ENCODE assay signal across 23 mouse cellular contexts in the genomic region with DNA sequence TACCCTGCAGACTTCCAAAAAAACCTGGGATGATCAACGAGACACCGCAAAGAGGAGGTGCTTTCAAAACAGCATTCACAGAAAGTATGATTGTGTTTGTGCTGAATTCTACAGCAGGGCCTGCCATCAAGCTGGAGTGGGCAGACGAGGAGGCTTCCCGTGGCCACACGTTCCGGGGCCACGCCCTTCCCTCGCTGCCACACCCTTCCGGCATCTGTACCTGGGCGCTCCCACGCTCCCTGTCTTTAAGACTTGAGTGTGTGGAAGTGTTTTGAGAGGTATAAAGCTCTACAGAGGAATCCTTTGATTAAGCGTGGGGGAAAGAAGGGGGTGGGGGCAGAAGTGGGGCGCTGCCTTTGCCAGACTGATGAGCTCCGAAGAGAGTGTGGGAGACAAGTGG. TPM values are rescaled to one million over a fixed set of nuclear protein-coding genes. Genes with fewer than 3 reads are reported as not detected.
"Had no signal": no experiment of that assay in that cellular context is flagged by ENCODE, and none has a peak within 500 bp of the region (broad histone marks: within the 10 kb centered on the region; RNA-seq: fewer than 3 reads in every experiment).

No protein-coding gene starts in this region.

- H3K9me3 ChIP-seq: limb, embryonic 10.5 days; limb, embryonic 13.5 days; liver, embryonic 12.5 days; liver, embryonic 15.5 days; lung, embryonic 15.5 days; neural tube, embryonic 12.5 days; neural tube, embryonic 15.5 days had no signal

- H3K4me2 ChIP-seq: limb, embryonic 13.5 days; liver, embryonic 12.5 days; liver, embryonic 15.5 days; lung, embryonic 15.5 days; midbrain, embryonic 11.5 days; neural tube, embryonic 12.5 days; neural tube, embryonic 15.5 days had no signal

- DNase-seq: kidney, adult 2 months; kidney, postnatal 25 days; layer of hippocampus, adult 9-11 months; liver; lung, adult 18-20 months; lung, postnatal 10 days; lung, postnatal 36 days; midbrain, embryonic 14.5 days; right cerebral cortex, postnatal 25 days; thymus, adult 18-20 months; thymus, postnatal 36 days had no signal

- H3K27me3 ChIP-seq: limb, embryonic 13.5 days; liver, embryonic 15.5 days; lung, embryonic 15.5 days; neural tube, embryonic 12.5 days; neural tube, embryonic 15.5 days had no signal

- H3K9ac ChIP-seq: limb, embryonic 13.5 days; liver, embryonic 12.5 days; liver, embryonic 15.5 days; lung, embryonic 15.5 days; neural tube, embryonic 12.5 days; neural tube, embryonic 15.5 days had no signal

- H3K27ac ChIP-seq: kidney, postnatal 0 days; layer of hippocampus, adult 2 months; limb, embryonic 10.5 days; limb, embryonic 13.5 days; liver, embryonic 12.5 days; liver, embryonic 15.5 days; lung, embryonic 15.5 days; neural tube, embryonic 12.5 days; neural tube, embryonic 15.5 days had no signal

- ATAC-seq: liver, embryonic 12.5 days had no signal

- H3K36me3 ChIP-seq: limb, embryonic 10.5 days; limb, embryonic 13.5 days; liver, embryonic 12.5 days; liver, embryonic 15.5 days; lung, embryonic 15.5 days; neural tube, embryonic 12.5 days; neural tube, embryonic 15.5 days had no signal

- H3K4me1 ChIP-seq: limb, embryonic 10.5 days; limb, embryonic 13.5 days; liver, embryonic 12.5 days; liver, embryonic 15.5 days; lung, embryonic 15.5 days; neural tube, embryonic 12.5 days; neural tube, embryonic 15.5 days had no signal

- H3K4me3 ChIP-seq: layer of hippocampus, adult 2 months; limb, embryonic 10.5 days; limb, embryonic 13.5 days; liver, embryonic 12.5 days; liver, embryonic 15.5 days; lung, embryonic 15.5 days; megakaryocyte, embryonic 14.5 days; neural tube, embryonic 12.5 days; neural tube, embryonic 15.5 days had no signal

RNA-seq across cellular contexts. Expression of a gene that starts 29.2 kb away (rescaled TPM):
- polyA plus RNA-seq: small intestine, adult 2 months had no signal
